Mouse (Mus musculus) midbrain, embryonic 16.5 days (tissue): ENCODE measurements around the gene Cyb5r1. TPM values are rescaled to one million over a fixed set of nuclear protein-coding genes. Genes with fewer than 3 reads are reported as not detected.
"Not testable (repeated sequence)": the region's sequence is repeated elsewhere in the genome, so short reads cannot be mapped to it uniquely, and the experiment has no call there.

ENCODE experiments used
- ATAC-seq: fragments of 200-750 bp; cut with Nextera tagmentation; 2 replicates; pipeline ENCODE4 v1.8.0; 2017; ENCODE audit warnings: moderate TSS enrichment
- H3K27ac ChIP-seq: fragments of 300-500 bp; sonication (generic); 2 replicates; pipeline ENCODE4 v1.5.1; 2014; ENCODE audit warnings: mild to moderate bottlenecking, low read length, mixed read lengths
- H3K27me3 ChIP-seq: fragments of 300-500 bp; sonication (generic); 2 replicates; pipeline ENCODE4 v1.6.1; 2014; ENCODE audit warnings: low read depth, low read length, mixed read lengths; ENCODE audit not compliant: control insufficient read depth, insufficient read depth
- H3K36me3 ChIP-seq: fragments of 300-500 bp; sonication (generic); 2 replicates; pipeline ENCODE4 v1.6.1; 2014; ENCODE audit warnings: mild to moderate bottlenecking, low read length, moderate library complexity, mixed read lengths; ENCODE audit not compliant: control insufficient read depth, insufficient read depth
- H3K4me1 ChIP-seq: fragments of 300-500 bp; sonication (generic); 2 replicates; pipeline ENCODE4 v1.6.1; 2014; ENCODE audit warnings: mild to moderate bottlenecking, low read length, mixed read lengths; ENCODE audit not compliant: control insufficient read depth, insufficient read depth
- H3K4me2 ChIP-seq: fragments of 300-500 bp; sonication (generic); 2 replicates; pipeline ENCODE4 v1.6.1; 2014; ENCODE audit warnings: mild to moderate bottlenecking, low read length, mixed read lengths
- H3K4me3 ChIP-seq: fragments of 300-500 bp; sonication (generic); 2 replicates; pipeline ENCODE4 v1.5.1; 2014; ENCODE audit warnings: low read depth, mild to moderate bottlenecking, low read length, moderate library complexity, mixed read lengths
- H3K9ac ChIP-seq: fragments of 300-500 bp; sonication (generic); 2 replicates; pipeline ENCODE4 v1.6.1; 2014; ENCODE audit warnings: low read depth, low read length, mixed read lengths
- H3K9me3 ChIP-seq: fragments of 300-500 bp; sonication (generic); replicated peaks from 2 replicates; pipeline ENCODE4 v1.6.1; 2014; ENCODE audit warnings: mild to moderate bottlenecking, low read length, mixed read lengths; ENCODE audit not compliant: control insufficient read depth, poor library complexity, severe bottlenecking
- WGBS: fragments of 180-500 bp; shearing (Covaris S2); extraction: QIAGEN DNeasy Blood & Tissue Kit; methylation state at CpG from one replicate; pipeline ENCODE4 v1.1.7; 2014; 5-methylcytosine and 5-hydroxymethylcytosine counted together
- polyA plus RNA-seq: library from polyadenylated mRNA; unstranded; fragments of >200 nt; fragmentation: Nextera tagmentation; extraction: Ambion mirVana; gene quantifications from 2 replicates; pipeline ENCODE4 v1.2.1, GENCODE M21; 2015

The Cyb5r1 gene
- polyA plus RNA-seq, 1 experiment from 2014 or later: 11.4 TPM

- Histone ChIP-seq H3K27ac (no peak overlapping the region), H3K9me3 (no peaks in the 10 kb centered on the region), H3K9ac (no peak overlapping the region), H3K36me3 (peaks cover 10% of the 10 kb centered on the region), H3K4me3 (no peak overlapping the region), H3K27me3 (no peaks in the 10 kb centered on the region), H3K4me2 (no peak overlapping the region), H3K4me1 (peaks cover 26% of the 10 kb centered on the region)
- ATAC-seq: no peak
- 52% methylated on average over 5 of the region's 5 CpGs for whole genome bisulfite sequencing
Observed at GRCm38 (mm10) chr1:134419751-134420458, 14.5 kb downstream of the Cyb5r1 start.

GRCm38 (mm10) chr1:134423911-134424310, 18.6 kb downstream of the Cyb5r1 start:
- no peak overlapping the region for H3K9ac ChIP-seq
- H3K36me3 ChIP-seq: peaks cover 40% of the 10 kb centered on the region
- no peaks in the 10 kb centered on the region for H3K9me3 ChIP-seq
- H3K27me3 ChIP-seq: no peaks in the 10 kb centered on the region
- no peak overlapping the region for H3K27ac ChIP-seq
- H3K4me2 ChIP-seq: no peak overlapping the region
- no peak overlapping the region for H3K4me3 ChIP-seq
- ATAC-seq: no peak
- 83% methylated on average over 10 of the region's 10 CpGs for WGBS
- peaks cover 8% of the 10 kb centered on the region; the same call in 1 of the 2 replicates for H3K4me1 ChIP-seq

- H3K36me3 ChIP-seq: peaks cover 43% of the 10 kb centered on the region
- H3K4me3 ChIP-seq: no peak overlapping the region
- no peak overlapping the region for H3K4me2 ChIP-seq
- no peaks in the 10 kb centered on the region for H3K9me3 ChIP-seq
- WGBS: 94% methylated on average over 5 of the region's 5 CpGs
- H3K4me1 ChIP-seq: no peaks in the 10 kb centered on the region
- no peaks in the 10 kb centered on the region for H3K27me3 ChIP-seq
- no peak overlapping the region for H3K27ac ChIP-seq
- H3K9ac ChIP-seq: no peak overlapping the region
- ATAC-seq: no peak
Observed at GRCm38 (mm10) chr1:134426289-134426688, 20.9 kb downstream of the Cyb5r1 start.

GRCm38 (mm10) chr1:134433002-134433401, 27.6 kb downstream of the Cyb5r1 start:
- Histone ChIP-seq H3K9me3 (no peaks in the 10 kb centered on the region), H3K4me1 (no peaks in the 10 kb centered on the region), H3K9ac (no peak overlapping the region), H3K4me2 (no peak overlapping the region), H3K36me3 (peaks cover 14% of the 10 kb centered on the region), H3K4me3 (no peak overlapping the region), H3K27ac (no peak overlapping the region), H3K27me3 (no peaks in the 10 kb centered on the region)
- ATAC-seq: no peak
- WGBS: 88% methylated on average over 10 of the region's 10 CpGs

- no peak overlapping the region for H3K4me3 ChIP-seq
- H3K36me3 ChIP-seq: peaks cover 10% of the 10 kb centered on the region
- no peak overlapping the region for H3K4me2 ChIP-seq
- 93% methylated on average over 4 of the region's 4 CpGs for WGBS
- H3K9me3 ChIP-seq: no peaks in the 10 kb centered on the region
- H3K27ac ChIP-seq: no peak overlapping the region
- no peak overlapping the region for H3K9ac ChIP-seq
- ATAC-seq: no peak
- H3K4me1 ChIP-seq: no peaks in the 10 kb centered on the region
- H3K27me3 ChIP-seq: no peaks in the 10 kb centered on the region
Observed at GRCm38 (mm10) chr1:134433473-134433872, 28.1 kb downstream of the Cyb5r1 start.

- no peak for ATAC-seq
- no peak overlapping the region for H3K9ac ChIP-seq
- H3K9me3 ChIP-seq: no peaks in the 10 kb centered on the region
- no peaks in the 10 kb centered on the region for H3K27me3 ChIP-seq
- peaks cover 5% of the 10 kb centered on the region; the same call in 1 of the 2 replicates for H3K36me3 ChIP-seq
- H3K4me1 ChIP-seq: no peaks in the 10 kb centered on the region
- WGBS: 38% methylated on average over 4 of the region's 4 CpGs
- no peak overlapping the region for H3K4me3 ChIP-seq
- no peak overlapping the region for H3K27ac ChIP-seq
- H3K4me2 ChIP-seq: no peak overlapping the region
Observed at GRCm38 (mm10) chr1:134435414-134435813, 30.1 kb downstream of the Cyb5r1 start.

GRCm38 (mm10) chr1:134440437-134440836, 35.1 kb downstream of the Cyb5r1 start:
- ATAC-seq: no peak
- 95% methylated on average over 6 of the region's 6 CpGs for WGBS

GRCm38 (mm10) chr1:134441737-134442136, 36.4 kb downstream of the Cyb5r1 start:
- H3K4me3 ChIP-seq, H3K4me1 ChIP-seq, H3K9ac ChIP-seq, H3K36me3 ChIP-seq, H3K27me3 ChIP-seq, H3K27ac ChIP-seq, H3K9me3 ChIP-seq, ATAC-seq, H3K4me2 ChIP-seq: not testable (repeated sequence)
- WGBS: 92% methylated on average over 6 of the region's 10 CpGs

More at GRCm38 (mm10) chr1:134440437-134440836, 35.1 kb downstream of the Cyb5r1 start:
- H3K4me1 ChIP-seq: no peaks in the 10 kb centered on the region
- H3K27ac ChIP-seq: no peak overlapping the region
- H3K9ac ChIP-seq: no peak overlapping the region
- H3K27me3 ChIP-seq: no peaks in the 10 kb centered on the region
- no peak overlapping the region for H3K4me3 ChIP-seq
- H3K36me3 ChIP-seq: no peaks in the 10 kb centered on the region
- H3K9me3 ChIP-seq: no peaks in the 10 kb centered on the region
- no peak overlapping the region for H3K4me2 ChIP-seq

GRCm38 (mm10) chr1:134442394-134442793, 37.0 kb downstream of the Cyb5r1 start:
- H3K9me3 ChIP-seq: no peaks in the 10 kb centered on the region
- H3K4me1 ChIP-seq: no peaks in the 10 kb centered on the region
- no peak overlapping the region for H3K27ac ChIP-seq
- no peak overlapping the region for H3K4me3 ChIP-seq
- H3K9ac ChIP-seq: no peak overlapping the region
- 95% methylated on average over 3 of the region's 3 CpGs for WGBS
- no peaks in the 10 kb centered on the region for H3K36me3 ChIP-seq
- no peaks in the 10 kb centered on the region for H3K27me3 ChIP-seq
- ATAC-seq: no peak
- H3K4me2 ChIP-seq: no peak overlapping the region
